Comparison of ENCODE assay signal across 8 mouse cellular contexts in the genomic region with DNA sequence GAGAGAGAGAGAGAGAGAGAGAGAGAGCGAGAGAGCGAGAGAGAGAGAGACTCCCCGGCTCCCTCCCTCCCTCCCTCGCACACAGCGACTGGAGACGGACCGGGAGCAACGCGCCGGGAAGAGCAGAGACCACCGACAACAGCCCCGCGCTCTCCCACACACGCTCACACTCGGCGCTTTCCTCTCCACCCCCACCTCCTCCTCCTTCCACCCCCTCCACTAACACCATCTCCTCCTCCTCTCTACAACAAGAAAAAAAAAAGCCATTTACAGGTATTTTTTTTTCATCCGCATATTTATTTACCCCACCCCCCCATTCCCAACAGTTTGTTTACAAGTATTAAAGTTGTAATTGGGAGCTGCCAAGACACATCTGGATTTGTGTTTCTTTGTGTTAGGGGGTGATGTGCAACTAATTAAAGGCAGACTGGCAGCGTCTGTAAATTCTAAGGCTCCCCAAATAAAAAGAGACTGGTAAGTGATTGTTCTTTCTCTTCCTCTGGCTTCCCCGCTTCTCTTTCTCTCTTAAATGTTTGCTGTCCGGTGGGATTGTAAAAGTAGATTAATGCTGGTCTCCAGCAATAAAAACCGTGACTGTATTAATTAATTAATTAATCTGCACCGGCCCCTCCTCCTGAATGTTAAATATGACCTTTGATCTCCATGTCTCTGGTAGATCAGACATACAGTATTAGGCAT. TPM values are rescaled to one million over a fixed set of nuclear protein-coding genes. Genes with fewer than 3 reads are reported as not detected.
DNase-seq lines count a peak whose midpoint lies in the region; ATAC-seq lines count a peak whose summit lies in the region.

A gene (plus strand): TSS at position 71 of the 699 bp plus-strand sequence.

- H3K36me3 ChIP-seq in lung, embryonic 16.5 days (ENCODE audit: control insufficient read depth, insufficient read depth, low read length), result no peaks in the 10 kb centered on the region
- no peaks in the 10 kb centered on the region for H3K36me3 ChIP-seq in intestine, embryonic 15.5 days
- no peaks in the 10 kb centered on the region for H3K36me3 ChIP-seq in midbrain, embryonic 12.5 days

- H3K27ac ChIP-seq in lung, embryonic 16.5 days (ENCODE audit: low read length), result 0 out of 2 replicates have a peak within 1 kb of the TSS, but pooled peaks have one; percentile 27
- peak within 1 kb of the TSS; percentile 66 for H3K27ac ChIP-seq in intestine, embryonic 15.5 days
- peak within 1 kb of the TSS; percentile 100 for H3K27ac ChIP-seq in midbrain, embryonic 12.5 days (replicated peaks)

- peak; percentile 53 for ATAC-seq in lung, embryonic 16.5 days (ENCODE audit: low read depth)
- ATAC-seq in intestine, embryonic 15.5 days, result no peak; the same call in 1 of the 2 replicates
- peak; percentile 79 for ATAC-seq in midbrain, embryonic 12.5 days (ENCODE audit: low FRiP score, low read depth)

- 2% methylated on average over 18 of the region's 22 CpGs for WGBS in lung, embryonic 16.5 days
- WGBS in intestine, embryonic 15.5 days, result 3% methylated on average over 12 of the region's 22 CpGs
- WGBS in midbrain, embryonic 12.5 days, result 0% methylated on average over 9 of the region's 22 CpGs

- peak within 1 kb of the TSS; percentile 63 for H3K9ac ChIP-seq in lung, embryonic 16.5 days (ENCODE audit: low read length)
- peak within 1 kb of the TSS; percentile 41 for H3K9ac ChIP-seq in intestine, embryonic 15.5 days
- H3K9ac ChIP-seq in midbrain, embryonic 12.5 days (replicated peaks), result peak within 1 kb of the TSS; percentile 96

- peaks cover 6% of the 10 kb centered on the region for H3K4me1 ChIP-seq in lung, embryonic 16.5 days (replicated peaks; ENCODE audit: control insufficient read depth, insufficient read depth, low read length)
- peaks cover 7% of the 10 kb centered on the region; the same call in 1 of the 2 replicates for H3K4me1 ChIP-seq in intestine, embryonic 15.5 days (replicated peaks)
- peaks cover 14% of the 10 kb centered on the region for H3K4me1 ChIP-seq in midbrain, embryonic 12.5 days

- no peaks in the 10 kb centered on the region for H3K9me3 ChIP-seq in lung, embryonic 16.5 days (ENCODE audit: control insufficient read depth, low read length)
- no peaks in the 10 kb centered on the region for H3K9me3 ChIP-seq in intestine, embryonic 15.5 days
- H3K9me3 ChIP-seq in midbrain, embryonic 12.5 days, result no peaks in the 10 kb centered on the region

- peak; percentile 4 for DNase-seq in cerebellum, adult 11 months
- no peak for DNase-seq in cerebellum, postnatal 25 days
- DNase-seq in lung, adult 18-20 months, result no peak
- DNase-seq in gastrocnemius, postnatal 25 days, result no peak
- no peak for DNase-seq in retina, embryonic 14.5 days (ENCODE audit: low spot score)

- H3K4me3 ChIP-seq in lung, embryonic 16.5 days (ENCODE audit: low read length), result peak within 1 kb of the TSS; percentile 60
- peak within 1 kb of the TSS; percentile 52 for H3K4me3 ChIP-seq in intestine, embryonic 15.5 days (replicated peaks)
- H3K4me3 ChIP-seq in midbrain, embryonic 12.5 days, result peak within 1 kb of the TSS; percentile 88

- H3K4me2 ChIP-seq in lung, embryonic 16.5 days (ENCODE audit: low read depth, low read length), result peak within 1 kb of the TSS; percentile 79
- H3K4me2 ChIP-seq in intestine, embryonic 15.5 days (replicated peaks), result peak within 1 kb of the TSS; percentile 61
- H3K4me2 ChIP-seq in midbrain, embryonic 12.5 days (replicated peaks), result peak within 1 kb of the TSS; percentile 78

- no peaks in the 10 kb centered on the region for H3K27me3 ChIP-seq in lung, embryonic 16.5 days (ENCODE audit: control insufficient read depth, insufficient read depth, low read depth, low read length)
- H3K27me3 ChIP-seq in intestine, embryonic 15.5 days (replicated peaks), result no peaks in the 10 kb centered on the region
- no peaks in the 10 kb centered on the region for H3K27me3 ChIP-seq in midbrain, embryonic 12.5 days

RNA-seq across cellular contexts. Expression of the gene that starts here (rescaled TPM):
- polyA plus RNA-seq in lung, embryonic 16.5 days (2015; fragmentation: Nextera tagmentation; extraction: Ambion mirVana), result 1.1 and 1.3 TPM in 2 replicates
- 2.8 and 3.8 TPM in 2 replicates for polyA plus RNA-seq in intestine, embryonic 15.5 days (2015; fragmentation: Nextera tagmentation; extraction: Ambion mirVana)
- polyA plus RNA-seq in midbrain, embryonic 12.5 days (2016; fragmentation: Nextera tagmentation; extraction: Ambion mirVana), result 32.1 and 38.8 TPM in 2 replicates
- total RNA-seq in gastrocnemius, postnatal 25 days (2021), result under 1 TPM; 0.35 to 0.49 TPM

Comparison
In these comparisons a context has a peak if more than half of its experiments do, and no peak if none do; other contexts are left out.
1. H3K27ac ChIP-seq: peak in every context shown above with its lines; median percentile 100 in midbrain, embryonic 12.5 days; 66 in intestine, embryonic 15.5 days; 27 in lung, embryonic 16.5 days.
2. H3K9ac ChIP-seq: peak in every context shown above with its lines; median percentile 96 in midbrain, embryonic 12.5 days; 63 in lung, embryonic 16.5 days; 41 in intestine, embryonic 15.5 days.